Mouse (Mus musculus) cerebellum, adult 2 months (tissue): ENCODE data around the gene Ylpm1. TPM values are rescaled to one million over a fixed set of nuclear protein-coding genes. Genes with fewer than 3 reads are reported as not detected.

Experiments used
- DNase-seq, 2 experiments: peaks; one replicate each; pipeline ENCODE4 v3.0.0; 2021
- H3K27ac ChIP-seq: fragments of 200-500 bp; 2 replicates; pipeline ENCODE4 v1.5.1; 2012; ENCODE audit warnings: low read length, control low read depth, inconsistent platforms; ENCODE audit not compliant: insufficient read depth
- H3K27me3 ChIP-seq: fragments of 200-500 bp; 2 replicates; pipeline ENCODE4 v1.6.1; 2012; ENCODE audit warnings: inconsistent platforms, mild to moderate bottlenecking, low read length, moderate library complexity; ENCODE audit not compliant: control insufficient read depth, insufficient read depth
- H3K4me1 ChIP-seq: fragments of 200-500 bp; 2 replicates; pipeline ENCODE4 v1.6.1; 2011; ENCODE audit warnings: low read length; ENCODE audit not compliant: control insufficient read depth, insufficient read depth
- H3K4me3 ChIP-seq: fragments of 200-500 bp; replicated peaks from 2 replicates; pipeline ENCODE3; 2011; ENCODE audit warnings: mild to moderate bottlenecking, low read depth, low read length, control low read depth; ENCODE audit not compliant: insufficient read depth
- CTCF ChIP-seq: fragments of 200-500 bp; IDR thresholded peaks from 2 replicates; pipeline ENCODE4 v1.5.1; 2011; ENCODE audit warnings: low read depth, mild to moderate bottlenecking, control low read depth, low read length, moderate library complexity, borderline replicate concordance; ENCODE audit not compliant: insufficient read depth
- POLR2A ChIP-seq: fragments of 200-500 bp; IDR thresholded peaks from 2 replicates; pipeline ENCODE4 v1.6.1; 2011; ENCODE audit warnings: low read length, control low read depth, borderline replicate concordance; ENCODE audit not compliant: insufficient read depth
- WGBS: fragments of 180-500 bp; shearing (Covaris S2); methylation state at CpG from one replicate; pipeline ENCODE4 v1.1.7; 2018; 5-methylcytosine and 5-hydroxymethylcytosine counted together
- polyA plus RNA-seq: library from polyadenylated mRNA; depleted of rRNA; stranded (reverse); fragments of >200 nt; gene quantifications from 2 replicates; pipeline ENCODE4 v1.2.3, GENCODE M21; 2012

Ylpm1 gene
- polyA plus RNA-seq, 1 experiment = 62.4 TPM

GRCm38 (mm10) chr12:84996501-84997398 is 629 bp downstream of the Ylpm1 start:
- peak in 1 of 2 experiments; percentile 61 for DNase-seq
- peak overlapping the region; percentile 64 for H3K27ac ChIP-seq
- no peak for TF ChIP-seq CTCF
- TF ChIP-seq POLR2A = no peak
- H3K4me1 ChIP-seq = no peaks in the 10 kb centered on the region; the same call in 1 of the 2 replicates
- no peaks in the 10 kb centered on the region for H3K27me3 ChIP-seq
- peak overlapping the region; percentile 71 for H3K4me3 ChIP-seq
- WGBS = under 1% methylated on average over 44 of the region's 44 CpGs

GRCm38 (mm10) chr12:84999053-84999452 is 2.9 kb downstream of the Ylpm1 start:
- Histone ChIP-seq H3K27ac (no peak overlapping the region), H3K4me1 (no peaks in the 10 kb centered on the region; the same call in 1 of the 2 replicates), H3K27me3 (no peaks in the 10 kb centered on the region), H3K4me3 (peak overlapping the region; percentile 47)
- no peak for DNase-seq
- TF ChIP-seq CTCF = no peak
- no peak for TF ChIP-seq POLR2A

- Histone ChIP-seq H3K4me3 (no peak overlapping the region), H3K27me3 (no peaks in the 10 kb centered on the region), H3K4me1 (no peaks in the 10 kb centered on the region; the same call in 1 of the 2 replicates), H3K27ac (no peak overlapping the region)
- 67% methylated on average over 1 of the region's 1 CpGs for WGBS
- no peak for TF ChIP-seq CTCF
- no peak for TF ChIP-seq POLR2A
- peak; percentile 19 to 37 for DNase-seq
Measured at GRCm38 (mm10) chr12:85006206-85006605, 10.1 kb downstream of the Ylpm1 start.

DNA sequence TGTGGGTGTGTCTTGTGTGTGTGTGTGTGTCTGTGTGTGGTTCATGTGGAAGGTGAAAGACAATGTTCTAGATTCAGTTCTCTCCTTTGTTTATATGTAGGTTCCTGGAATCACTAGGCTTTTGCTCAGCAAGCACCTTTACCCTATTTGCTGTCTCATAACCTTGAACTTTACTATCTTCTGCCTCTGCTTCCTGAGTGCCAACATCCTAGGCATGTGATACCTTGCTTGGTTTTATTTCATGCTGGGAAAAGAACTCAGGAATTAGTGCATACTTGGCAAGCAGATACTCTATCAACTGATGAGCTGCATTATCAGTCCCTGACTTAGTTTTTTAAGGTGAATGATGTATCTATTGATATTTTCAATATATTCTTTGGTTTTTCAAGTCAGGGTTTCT is 10.9 kb downstream of the Ylpm1 start:
- H3K4me3 ChIP-seq = no peak overlapping the region
- H3K4me1 ChIP-seq = no peaks in the 10 kb centered on the region; the same call in 1 of the 2 replicates
- no peaks in the 10 kb centered on the region for H3K27me3 ChIP-seq
- no peak for TF ChIP-seq POLR2A
- TF ChIP-seq CTCF = no peak
- peak in 1 of 2 experiments; percentile 14 for DNase-seq
- H3K27ac ChIP-seq = no peak overlapping the region

DNA sequence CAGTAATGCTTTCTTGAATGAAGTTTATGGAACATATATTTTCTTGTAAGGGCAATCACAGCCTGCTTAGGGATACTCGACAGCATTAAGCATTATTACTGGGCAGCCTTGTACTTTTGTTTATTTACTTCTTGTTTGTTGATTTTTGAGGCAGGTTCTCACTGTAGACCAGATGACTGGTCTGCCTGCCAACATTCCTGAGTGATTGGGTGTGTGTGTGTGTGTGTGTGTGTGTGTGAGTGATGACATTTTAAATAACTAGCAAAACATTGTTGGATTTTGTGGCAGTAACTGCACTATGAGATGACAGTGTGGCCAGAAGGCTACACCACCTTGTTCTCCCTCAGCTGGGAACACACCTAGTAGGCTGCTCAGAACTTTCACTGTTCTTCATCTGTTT is 13.7 kb downstream of the Ylpm1 start:
- no peaks in the 10 kb centered on the region; the same call in 1 of the 2 replicates for H3K4me1 ChIP-seq
- no peak overlapping the region for H3K4me3 ChIP-seq
- DNase-seq = no peak
- H3K27ac ChIP-seq = no peak overlapping the region
- no peaks in the 10 kb centered on the region for H3K27me3 ChIP-seq
- WGBS = 92% methylated on average over 1 of the region's 1 CpGs
- TF ChIP-seq CTCF (no peak), POLR2A (no peak)

DNA sequence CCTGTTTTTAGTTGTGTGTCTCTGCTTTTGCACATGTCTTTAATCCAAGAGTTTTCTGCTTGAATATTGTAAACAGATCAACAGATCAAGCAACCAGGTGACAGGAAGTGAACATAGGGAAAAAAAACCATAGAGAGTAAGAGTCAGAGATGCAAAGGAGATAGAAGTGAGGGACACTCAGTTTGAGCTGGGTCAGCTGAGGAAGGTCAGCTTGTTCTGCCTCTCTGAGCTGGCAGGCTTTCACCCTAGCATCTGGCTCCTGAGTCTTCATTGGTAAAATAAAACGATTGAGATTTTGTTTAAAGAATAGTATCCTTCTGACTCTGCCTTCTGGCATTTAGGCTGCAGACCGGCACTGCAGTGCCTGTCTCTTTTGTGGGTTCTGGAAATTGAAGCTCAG is 14.4 kb downstream of the Ylpm1 start:
- WGBS = 14% methylated on average over 2 of the region's 2 CpGs
- DNase-seq = peak; percentile 18 to 38
- Histone ChIP-seq H3K4me3 (no peak overlapping the region), H3K4me1 (no peaks in the 10 kb centered on the region; the same call in 1 of the 2 replicates), H3K27me3 (no peaks in the 10 kb centered on the region), H3K27ac (0 out of 2 replicates have a peak overlapping the region, but pooled peaks have one; percentile 7)
- TF ChIP-seq CTCF (no peak), POLR2A (no peak)

DNA sequence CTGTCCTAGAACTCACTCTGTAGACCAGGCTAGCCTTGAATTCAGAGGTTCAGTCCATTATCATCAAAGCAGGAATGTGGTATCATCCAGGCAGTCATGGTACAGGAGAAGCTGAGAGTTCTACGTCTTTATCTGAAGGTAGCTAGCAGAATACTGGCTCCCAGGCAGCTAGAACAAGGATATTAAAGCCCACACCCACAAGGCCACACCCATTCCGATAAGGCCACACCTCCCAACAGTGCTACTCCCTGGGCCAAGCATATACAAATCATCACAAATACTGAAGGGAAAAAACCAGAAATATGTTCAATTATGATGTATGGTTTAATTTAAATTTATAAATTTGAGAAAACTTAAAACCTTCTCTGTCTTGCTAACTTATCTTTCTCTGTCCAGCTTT is 16.1 kb downstream of the Ylpm1 start:
- Histone ChIP-seq H3K27ac (no peak overlapping the region), H3K27me3 (no peaks in the 10 kb centered on the region), H3K4me3 (no peak overlapping the region), H3K4me1 (no peaks in the 10 kb centered on the region; the same call in 1 of the 2 replicates)
- WGBS = 94% methylated on average over 2 of the region's 2 CpGs
- DNase-seq = no peak
- TF ChIP-seq POLR2A (no peak), CTCF (no peak)

GRCm38 (mm10) chr12:85022071-85022470 is 25.9 kb downstream of the Ylpm1 start:
- H3K27ac ChIP-seq = no peak overlapping the region
- H3K4me3 ChIP-seq = no peak overlapping the region

More at GRCm38 (mm10) chr12:85022071-85022470, 25.9 kb downstream of the Ylpm1 start:
- Histone ChIP-seq H3K27me3 (no peaks in the 10 kb centered on the region), H3K4me1 (no peaks in the 10 kb centered on the region)
- WGBS = 98% methylated on average over 1 of the region's 1 CpGs
- no peak for TF ChIP-seq POLR2A
- TF ChIP-seq CTCF = no peak
- DNase-seq = no peak
